15 mouse cellular contexts compared by ENCODE assay signal in the genomic region with DNA sequence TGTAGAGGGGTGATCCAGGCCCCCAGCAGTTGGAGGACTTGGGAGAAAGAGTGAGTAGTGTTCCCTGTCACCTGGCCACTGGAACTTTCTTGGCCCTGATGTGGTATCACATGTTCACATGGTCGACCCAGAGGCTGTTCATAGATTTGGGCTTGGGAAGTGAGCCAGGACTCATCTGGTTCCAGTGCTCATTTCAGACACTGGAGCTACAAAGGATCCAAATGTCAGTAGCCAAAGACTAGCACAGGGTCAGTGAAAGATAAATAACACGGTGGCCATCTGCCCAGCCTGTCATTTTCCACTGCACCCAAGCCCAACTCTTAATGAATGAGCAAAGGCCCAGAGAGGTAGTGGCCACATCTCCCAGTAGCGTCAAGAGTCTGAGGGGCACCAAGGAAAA. TPM values are rescaled to one million over a fixed set of nuclear protein-coding genes. Genes with fewer than 3 reads are reported as not detected.
A peak's percentile ranks its signal among the peaks of the same experiment; 100 is the strongest.
DNase-seq lines count a peak whose midpoint lies in the region; ATAC-seq and TF ChIP-seq lines count a peak whose summit lies in the region.
"Had no signal": no experiment of that assay in that cellular context is flagged by ENCODE, and none has a peak within 500 bp of the region (broad histone marks: within the 10 kb centered on the region; RNA-seq: fewer than 3 reads in every experiment).

No protein-coding gene starts in this region.

- peak; percentile 7 for DNase-seq in gastrocnemius, adult 18-20 months (ENCODE audit: low spot score)
- no peak for DNase-seq in gastrocnemius, postnatal 10 days
- peak; percentile 59 for DNase-seq in hindbrain, postnatal 0 days (ENCODE audit: low spot score)
- peak; percentile 37 for DNase-seq in brain, embryonic 14.5 days (ENCODE audit: low read depth)
- peak; percentile 34 to 69 for DNase-seq in heart, postnatal 10 days
- DNase-seq in c-Kit-positive CD71-positive TER-119-positive erythroid progenitor cells, embryonic 14.5 days (ENCODE audit: low spot score), result no peak
- DNase-seq: kidney, adult 2 months; kidney, postnatal 25 days; layer of hippocampus, adult 9-11 months; liver, embryonic 13.5 days; thymus, adult 2 months had no signal

- intact Hi-C loops in heart, postnatal 10 days (cut with DNase I), result no loop called here

- H3K4me3 ChIP-seq in hindbrain, postnatal 0 days (ENCODE audit: low read length), result no peak overlapping the region
- H3K4me3 ChIP-seq in hindbrain, embryonic 13.5 days, result no peak overlapping the region
- H3K4me3 ChIP-seq: liver, embryonic 13.5 days had no signal

- peak; percentile 37 for ATAC-seq in hindbrain, postnatal 0 days
- no peak for ATAC-seq in hindbrain, embryonic 13.5 days (ENCODE audit: low FRiP score)

- WGBS in hindbrain, postnatal 0 days, result 50% methylated on average over 3 of the region's 3 CpGs
- 59% methylated on average over 3 of the region's 3 CpGs for whole genome bisulfite sequencing in hindbrain, embryonic 13.5 days

- H3K9me3 ChIP-seq in hindbrain, postnatal 0 days (ENCODE audit: low read length), result no peaks in the 10 kb centered on the region
- H3K9me3 ChIP-seq in hindbrain, embryonic 13.5 days, result no peaks in the 10 kb centered on the region
- H3K9me3 ChIP-seq: G1E; liver, embryonic 13.5 days had no signal

- no peaks in the 10 kb centered on the region for H3K27me3 ChIP-seq in hindbrain, postnatal 0 days (ENCODE audit: insufficient read depth, low read length)
- H3K27me3 ChIP-seq in hindbrain, embryonic 13.5 days, result peaks cover 10% of the 10 kb centered on the region; the same call in 1 of the 2 replicates

- H3K4me1 ChIP-seq in hindbrain, postnatal 0 days (ENCODE audit: insufficient read depth, low read length), result peaks cover 22% of the 10 kb centered on the region
- peaks cover 30% of the 10 kb centered on the region for H3K4me1 ChIP-seq in hindbrain, embryonic 13.5 days (replicated peaks)

- no peaks in the 10 kb centered on the region for H3K36me3 ChIP-seq in hindbrain, postnatal 0 days (ENCODE audit: insufficient read depth, low read length)
- H3K36me3 ChIP-seq in hindbrain, embryonic 13.5 days, result no peaks in the 10 kb centered on the region
- H3K36me3 ChIP-seq: G1E; liver, embryonic 13.5 days had no signal

- H3K27ac ChIP-seq in hindbrain, postnatal 0 days, result no peak overlapping the region
- no peak overlapping the region for H3K27ac ChIP-seq in hindbrain, embryonic 13.5 days
- H3K27ac ChIP-seq: liver, embryonic 13.5 days; macrophage had no signal

- no peak for TF ChIP-seq POLR2A in brain, embryonic 14.5 days (IDR thresholded peaks at IDR 0.05; ENCODE audit: borderline replicate concordance, extremely low read depth, insufficient read depth, insufficient read length, poor library complexity, severe bottlenecking)

- H3K4me2 ChIP-seq in hindbrain, postnatal 0 days (ENCODE audit: low read depth, low read length), result no peak overlapping the region
- no peak overlapping the region for H3K4me2 ChIP-seq in hindbrain, embryonic 13.5 days
- H3K4me2 ChIP-seq: hindbrain, embryonic 14.5 days; liver, embryonic 13.5 days had no signal

- no peak for TF ChIP-seq CTCF in hindbrain, postnatal 0 days (IDR thresholded peaks at IDR 0.05; ENCODE audit: low read depth)
- no peak for TF ChIP-seq CTCF in brain, embryonic 14.5 days (IDR thresholded peaks at IDR 0.05; ENCODE audit: borderline replicate concordance, extremely low read depth, insufficient read depth, insufficient read length)

- no peak overlapping the region for H3K9ac ChIP-seq in hindbrain, postnatal 0 days (replicated peaks; ENCODE audit: low read length)
- H3K9ac ChIP-seq in hindbrain, embryonic 13.5 days, result no peak overlapping the region
- H3K9ac ChIP-seq: hindbrain, embryonic 14.5 days; liver, embryonic 13.5 days had no signal

RNA-seq across cellular contexts. Expression of gene Aldh1b1, which starts 59.1 kb away (rescaled TPM):
- under 1 TPM; 0.50 to 0.64 TPM for total RNA-seq in gastrocnemius, adult 18-20 months (2021)
- 1 to 10 TPM; 1.8 to 2.5 TPM for total RNA-seq in gastrocnemius, postnatal 10 days (2021)
- 23.0 and 24.4 TPM in 2 replicates for total RNA-seq in hindbrain, postnatal 0 days (2014; rRNA removed)
- polyA plus RNA-seq in hindbrain, postnatal 0 days (2015; fragmentation: Nextera tagmentation; extraction: Ambion mirVana), result 18.8 TPM in 2 replicates
- polyA plus RNA-seq in hindbrain, embryonic 13.5 days (2015; fragmentation: Nextera tagmentation; extraction: Ambion mirVana), result 17.7 and 18.0 TPM in 2 replicates
- polyA plus RNA-seq in brain, embryonic 14.5 days (2012; rRNA removed), result 9.8 and 11.4 TPM in 2 replicates
- 10 to 100 TPM; 44.4 to 45.5 TPM for total RNA-seq in heart, postnatal 10 days (2021)
- polyA plus RNA-seq: G1E had no signal

Comparison
In these comparisons a context has a peak if more than half of its experiments do, and no peak if none do; other contexts are left out.
1. DNase-seq: peak in gastrocnemius, adult 18-20 months (single experiment), hindbrain, postnatal 0 days (single experiment), brain, embryonic 14.5 days (single experiment) and heart, postnatal 10 days (2 of 2); none in gastrocnemius, postnatal 10 days (single experiment) and c-Kit-positive CD71-positive TER-119-positive erythroid progenitor cells, embryonic 14.5 days (single experiment).